Mouse (Mus musculus) C2C12 (cell line): ENCODE measurements around the gene Pex19. TPM values are rescaled to one million over a fixed set of nuclear protein-coding genes. Genes with fewer than 3 reads are reported as not detected.

Source experiments
- H3K27me3 ChIP-seq: one replicate; pipeline ENCODE4 v1.6.1; 2011; ENCODE audit not compliant: control insufficient read depth, insufficient read depth, insufficient read length
- H3K36me3 ChIP-seq: one replicate; pipeline ENCODE4 v1.6.1; 2011; ENCODE audit not compliant: control insufficient read depth, insufficient read depth
- H3K4me3 ChIP-seq: one replicate; pipeline ENCODE4 v1.5.1; 2011; ENCODE audit warnings: mild to moderate bottlenecking, control low read depth; ENCODE audit not compliant: poor library complexity, insufficient read depth, severe bottlenecking
- H3K79me2 ChIP-seq: one replicate; pipeline ENCODE4 v1.6.1; 2011; ENCODE audit not compliant: control insufficient read depth, insufficient read depth
- H3K79me3 ChIP-seq: one replicate; pipeline ENCODE4 v1.6.1; 2011; ENCODE audit warnings: low read depth, control low read depth
- H3ac ChIP-seq: one replicate; pipeline ENCODE3; 2011; ENCODE audit warnings: low read depth; ENCODE audit not compliant: control insufficient read depth, insufficient read length
- CEBPB ChIP-seq: IDR thresholded peaks from one replicate; pipeline ENCODE4 v1.6.1; 2011; ENCODE audit warnings: low read depth, mild to moderate bottlenecking, control low read depth, moderate library complexity
- CTCF ChIP-seq: IDR thresholded peaks from one replicate; pipeline ENCODE4 v1.5.1; 2011; ENCODE audit not compliant: control insufficient read depth, insufficient read depth, insufficient read length
- FOSL1 ChIP-seq: IDR thresholded peaks from one replicate; pipeline ENCODE4 v1.8.0; 2011; ENCODE audit warnings: mild to moderate bottlenecking, low read length; ENCODE audit not compliant: poor library complexity, insufficient read depth, severe bottlenecking
- MAX ChIP-seq: IDR thresholded peaks from one replicate; pipeline ENCODE4 v1.6.1; 2011; ENCODE audit warnings: mild to moderate bottlenecking, control low read depth
- MYOD1 ChIP-seq: IDR thresholded peaks from one replicate; pipeline ENCODE4 v1.6.1; 2011; ENCODE audit warnings: low read depth; ENCODE audit not compliant: control insufficient read depth, insufficient read length
- MYOG ChIP-seq: IDR thresholded peaks from one replicate; pipeline ENCODE4 v1.6.1; 2011; ENCODE audit not compliant: control insufficient read depth, insufficient read length; ENCODE audit errors: extremely low read depth
- USF1 ChIP-seq: IDR thresholded peaks from one replicate; pipeline ENCODE4 v1.6.1; 2011; ENCODE audit warnings: low read depth, mild to moderate bottlenecking, control low read depth, moderate library complexity
- polyA plus RNA-seq: library from polyadenylated mRNA; unstranded; fragments of >200 nt; fragmentation: generic; extraction: Trizol; gene quantifications from one replicate; pipeline ENCODE4 v1.2.1, GENCODE M21; 2012; ENCODE audit warnings: missing spikeins

Gene Pex19
- polyA plus RNA-seq, 1 experiment, result 79.6 TPM

DNA sequence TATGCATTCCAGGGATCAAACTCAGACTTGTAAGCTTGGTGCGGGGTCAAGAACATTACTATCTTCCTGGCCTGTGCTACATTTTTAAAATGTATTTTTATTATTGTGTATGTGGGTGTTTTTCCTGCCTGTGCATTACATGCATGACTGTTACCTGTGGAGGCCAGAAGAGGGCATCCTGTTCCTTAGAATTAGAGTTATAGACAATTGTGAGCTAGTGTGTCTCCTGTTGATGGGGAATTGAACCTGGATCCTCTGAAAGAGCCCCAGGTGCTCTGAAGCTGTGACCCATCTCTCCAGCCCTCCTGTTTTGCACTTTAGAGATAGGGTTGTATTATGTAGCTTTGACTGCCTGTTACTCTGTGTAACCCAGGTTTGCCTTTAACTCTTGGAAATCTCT is 35.5 kb downstream of the Pex19 start:
- Histone ChIP-seq H3K36me3 (peaks cover 14% of the 10 kb centered on the region), H3K79me2 (peaks cover 72% of the 10 kb centered on the region), H3K4me3 (no peak overlapping the region), H3ac (no peak overlapping the region), H3K79me3 (peaks cover 28% of the 10 kb centered on the region), H3K27me3 (no peaks in the 10 kb centered on the region)
- TF ChIP-seq FOSL1 (no peak), MYOD1 (no peak), MYOG (no peak), CEBPB (no peak), MAX (no peak), CTCF (no peak), USF1 (no peak)

DNA sequence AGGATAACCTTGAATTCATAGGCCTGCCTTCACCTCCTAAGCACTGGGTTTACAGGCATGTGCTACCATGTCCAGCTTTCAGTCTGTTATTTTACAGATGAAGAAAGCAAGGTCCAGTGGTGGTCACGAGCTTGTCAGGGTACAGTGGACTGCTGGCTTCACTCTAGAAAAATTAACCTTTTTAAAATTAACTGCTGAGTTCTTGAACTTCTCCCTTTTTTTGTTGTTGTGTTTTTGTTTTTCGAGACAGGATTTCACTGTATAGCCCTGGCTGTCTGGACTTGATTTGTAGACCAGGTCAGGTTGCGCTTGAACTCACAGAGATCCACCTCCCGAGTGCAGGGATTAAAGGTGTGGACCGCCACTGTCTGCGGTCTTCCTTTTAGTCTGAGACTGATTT is 36.4 kb downstream of the Pex19 start:
- Histone ChIP-seq H3K79me2 (peaks cover 69% of the 10 kb centered on the region), H3K79me3 (peaks cover 28% of the 10 kb centered on the region), H3K36me3 (peaks cover 21% of the 10 kb centered on the region), H3K4me3 (no peak overlapping the region), H3K27me3 (no peaks in the 10 kb centered on the region), H3ac (no peak overlapping the region)
- TF ChIP-seq MYOG, result no peak
- no peak for TF ChIP-seq MYOD1
- TF ChIP-seq USF1, result no peak
- no peak for TF ChIP-seq CEBPB
- no peak for TF ChIP-seq CTCF
- no peak for TF ChIP-seq FOSL1

DNA sequence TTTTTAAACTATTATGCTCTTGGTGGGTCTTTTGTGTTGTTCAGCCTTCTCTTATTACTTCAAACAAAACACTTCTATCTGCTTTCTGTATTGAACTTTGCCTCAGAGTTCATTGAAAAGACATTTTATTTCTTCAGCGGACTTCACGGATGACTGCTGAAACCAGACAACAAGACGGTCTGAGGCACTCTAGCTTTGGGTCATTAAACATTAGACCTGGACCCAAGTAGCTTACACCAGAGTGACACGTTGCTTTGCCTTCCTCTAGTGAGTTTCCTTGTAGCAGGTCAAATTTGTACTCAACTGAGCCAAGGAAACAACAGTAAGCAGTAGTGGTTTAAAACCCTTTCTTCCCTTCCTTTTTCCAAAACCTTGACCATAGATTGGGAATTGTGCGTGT is 41.4 kb downstream of the Pex19 start:
- H3K36me3 ChIP-seq, result peaks cover 36% of the 10 kb centered on the region
- TF ChIP-seq CEBPB (no peak), USF1 (no peak), MYOD1 (no peak), MAX (no peak), CTCF (no peak), FOSL1 (no peak), MYOG (no peak)

DNA sequence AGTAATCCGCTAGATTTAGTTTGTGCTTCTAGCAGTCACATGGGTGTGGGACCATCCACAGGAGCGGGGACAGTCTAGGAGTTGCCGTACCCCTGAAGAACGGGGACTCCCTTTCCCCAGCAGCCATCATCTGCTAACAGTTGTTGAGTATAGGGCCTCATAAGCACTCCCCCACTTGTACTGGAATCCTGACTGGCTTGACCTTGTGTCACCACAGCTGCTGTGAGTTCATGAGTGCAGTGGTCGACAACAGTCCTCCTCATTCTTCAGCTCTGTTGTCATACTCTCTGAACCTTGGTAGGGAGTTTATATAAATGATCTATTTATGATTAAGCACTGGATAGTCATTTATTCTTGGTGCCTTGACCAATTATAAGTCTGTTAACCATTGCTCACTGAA is 43.3 kb downstream of the Pex19 start:
- Histone ChIP-seq H3K79me3 (no peaks in the 10 kb centered on the region), H3K36me3 (peaks cover 54% of the 10 kb centered on the region), H3K4me3 (no peak overlapping the region), H3ac (no peak overlapping the region), H3K79me2 (peaks cover 5% of the 10 kb centered on the region), H3K27me3 (no peaks in the 10 kb centered on the region)
- TF ChIP-seq USF1 (no peak), FOSL1 (no peak), CTCF (no peak), CEBPB (no peak), MYOG (no peak), MAX (no peak), MYOD1 (no peak)

More for the DNA sequence above, 41.4 kb downstream of the Pex19 start:
- Histone ChIP-seq H3K4me3 (no peak overlapping the region), H3K79me3 (peaks cover under 1% of the 10 kb centered on the region), H3K79me2 (peaks cover 22% of the 10 kb centered on the region), H3K27me3 (no peaks in the 10 kb centered on the region), H3ac (no peak overlapping the region)

DNA sequence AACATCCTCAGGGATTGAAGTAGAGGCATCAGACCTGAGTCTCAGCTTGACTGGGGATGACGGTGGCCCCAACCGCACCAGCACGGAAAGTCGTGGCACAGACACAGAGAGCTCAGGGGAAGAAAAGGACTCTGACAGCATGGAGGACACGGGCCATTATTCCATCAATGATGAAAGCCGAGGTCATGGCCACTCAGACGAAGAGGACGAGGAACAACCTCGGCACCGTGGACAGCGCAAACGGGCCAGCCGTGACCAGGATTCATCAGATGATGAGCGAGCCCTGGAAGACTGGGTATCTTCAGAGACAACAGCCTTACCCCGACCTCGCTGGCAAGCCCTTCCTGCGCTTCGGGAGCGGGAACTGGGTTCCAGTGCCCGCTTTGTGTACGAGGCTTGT is 45.8 kb downstream of the Pex19 start:
- TF ChIP-seq MAX (no peak), CTCF (no peak), CEBPB (no peak), USF1 (no peak), FOSL1 (no peak), MYOG (no peak), MYOD1 (no peak)
- H3K79me2 ChIP-seq, result no peaks in the 10 kb centered on the region
- H3ac ChIP-seq, result no peak overlapping the region
- H3K79me3 ChIP-seq, result no peaks in the 10 kb centered on the region
- H3K27me3 ChIP-seq, result no peaks in the 10 kb centered on the region
- H3K4me3 ChIP-seq, result no peak overlapping the region
- H3K36me3 ChIP-seq, result peaks cover 56% of the 10 kb centered on the region

DNA sequence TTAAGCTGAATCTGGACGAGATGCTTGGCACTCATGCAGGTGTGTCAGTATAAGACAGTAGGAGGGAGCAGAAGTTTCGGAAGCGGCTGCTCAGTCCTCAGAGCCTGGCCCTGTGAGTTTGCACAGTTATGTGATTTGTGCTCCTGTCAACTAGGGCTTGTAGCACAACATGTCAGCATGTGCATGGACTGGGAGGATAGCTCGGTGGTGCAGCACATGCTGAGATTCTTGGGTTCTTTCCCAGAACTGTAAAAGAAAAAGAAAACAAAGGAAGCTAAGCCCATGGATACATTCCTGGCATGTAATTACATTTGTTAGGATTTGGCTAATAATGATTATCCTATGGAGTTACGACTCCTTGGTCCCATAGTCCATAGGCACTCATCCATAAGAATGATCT is 46.6 kb downstream of the Pex19 start:
- no peaks in the 10 kb centered on the region for H3K27me3 ChIP-seq
- no peak overlapping the region for H3K4me3 ChIP-seq
- H3K79me2 ChIP-seq, result no peaks in the 10 kb centered on the region
- no peak overlapping the region for H3ac ChIP-seq
- peaks cover 48% of the 10 kb centered on the region for H3K36me3 ChIP-seq
- H3K79me3 ChIP-seq, result no peaks in the 10 kb centered on the region
- no peak for TF ChIP-seq MYOD1
- TF ChIP-seq CTCF, result no peak
